Mouse (Mus musculus) cerebellum, postnatal 4 days (tissue): ENCODE results near the gene Reln.

Source experiments
- DNase-seq, 2 experiments: peaks; one replicate each; pipeline ENCODE4 v3.0.0; 2022; ENCODE audit warnings: low spot score in 2 of 2, mixed read lengths in 1 of 2

The Reln gene

GRCm38 (mm10) chr5:22344556-22344975 lies at the start of gene Reln:
TSS of gene Reln (minus strand) at chr5:22344702.
- DNase-seq = peak; percentile 46 to 81

GRCm38 (mm10) chr5:22388502-22388901 lies 44.0 kb upstream of the Reln start:
- no peak for DNase-seq

DNA sequence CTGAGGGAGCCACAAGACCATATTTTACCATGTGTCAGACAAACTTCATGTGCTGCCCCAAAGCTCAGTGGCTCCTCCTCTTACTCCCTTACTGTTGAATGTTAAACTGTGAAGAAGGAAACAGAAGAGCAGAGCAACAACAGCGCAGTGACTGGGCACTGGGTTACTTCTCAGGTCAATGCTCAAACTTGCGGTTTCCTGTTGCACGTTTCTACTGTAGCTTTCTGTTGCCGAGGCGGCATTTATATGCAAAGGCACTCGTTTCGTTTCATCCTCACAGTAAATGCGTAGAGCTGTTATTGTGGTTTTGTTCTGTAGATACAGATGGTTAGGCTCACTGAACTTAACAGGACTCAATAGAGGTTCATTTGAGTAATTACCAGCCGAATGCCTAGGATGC lies 16.0 kb upstream of the Reln start:
- DNase-seq = no peak

DNA sequence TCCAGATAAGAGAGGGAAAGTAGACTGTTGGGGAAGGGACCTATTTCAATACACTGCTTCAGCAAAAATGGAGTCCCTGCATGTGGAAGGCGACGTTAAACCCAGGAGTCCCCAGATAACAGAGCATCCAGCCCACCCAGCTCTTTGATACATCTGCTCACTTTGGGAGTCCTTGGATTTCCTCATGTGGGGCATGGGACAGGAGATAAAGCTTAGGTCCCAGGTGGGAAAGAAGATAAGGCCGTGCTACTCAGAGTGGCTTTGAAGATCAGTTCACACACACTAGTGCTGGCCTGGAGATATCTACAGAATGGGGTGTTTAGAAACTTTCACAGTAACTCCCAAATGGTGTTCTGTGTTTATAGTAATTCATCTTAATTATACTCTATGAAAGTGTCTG lies 3.9 kb upstream of the Reln start:
- DNase-seq = no peak

GRCm38 (mm10) chr5:22347732-22348131 lies 3.2 kb upstream of the Reln start:
- no peak for DNase-seq

GRCm38 (mm10) chr5:22345894-22346635 lies 1.6 kb upstream of the Reln start:
- DNase-seq = no peak

GRCm38 (mm10) chr5:22344976-22345651 lies 612 bp upstream of the Reln start:
- peak in 1 of 2 experiments; percentile 62 for DNase-seq

DNA sequence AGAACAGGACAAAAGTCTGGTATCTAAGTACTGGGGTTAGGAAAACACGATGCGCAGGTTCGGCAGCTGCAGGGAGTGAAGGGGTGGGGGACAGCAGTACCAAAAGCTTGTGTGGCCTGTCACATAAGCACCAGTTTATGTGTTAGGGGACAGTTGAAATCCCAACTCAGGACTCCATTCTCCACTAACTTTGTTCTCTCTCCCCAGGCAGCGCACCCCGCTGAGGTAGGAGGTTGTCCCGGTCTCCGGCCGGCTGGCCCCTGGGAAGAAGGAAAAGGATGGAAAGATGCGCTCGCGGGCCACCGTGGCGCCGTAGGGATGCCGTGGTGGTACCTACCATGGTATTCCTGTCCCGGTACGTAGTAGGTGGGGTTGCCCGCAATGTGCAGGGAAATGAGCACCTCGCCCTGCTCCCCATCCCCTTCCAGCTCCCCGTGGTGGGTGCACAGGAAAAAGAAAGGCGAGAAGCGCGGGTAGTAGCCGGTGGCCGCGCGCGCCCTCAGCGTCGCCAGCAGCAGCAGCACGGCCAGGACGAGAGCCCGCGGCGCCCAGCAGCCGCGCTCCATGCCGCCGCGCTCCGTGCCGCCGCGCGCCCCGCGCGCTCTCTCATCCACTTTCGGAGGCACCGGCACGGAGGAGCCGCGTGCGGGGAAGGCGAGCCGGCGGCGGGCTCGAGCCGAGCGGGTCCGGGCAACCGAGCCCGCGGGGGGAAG lies 503 bp downstream of the Reln start:
- peak in 1 of 2 experiments; percentile 27 for DNase-seq

DNA sequence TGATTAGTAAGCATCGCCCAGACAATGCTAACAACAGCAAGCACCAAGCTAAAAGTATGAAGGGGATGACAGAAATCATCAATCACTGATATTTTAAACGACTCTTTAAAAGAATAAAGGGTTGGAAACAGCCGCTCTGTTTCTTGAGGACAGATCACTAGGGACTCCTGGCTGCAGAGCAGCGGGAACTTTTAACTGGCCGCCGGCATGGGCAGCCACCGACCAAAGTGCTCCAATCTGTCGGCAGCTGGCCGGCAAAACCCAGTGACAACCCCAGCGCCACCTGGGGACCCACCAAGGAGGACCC lies 1.0 kb downstream of the Reln start:
- peak in 1 of 2 experiments; percentile 47 for DNase-seq

DNA sequence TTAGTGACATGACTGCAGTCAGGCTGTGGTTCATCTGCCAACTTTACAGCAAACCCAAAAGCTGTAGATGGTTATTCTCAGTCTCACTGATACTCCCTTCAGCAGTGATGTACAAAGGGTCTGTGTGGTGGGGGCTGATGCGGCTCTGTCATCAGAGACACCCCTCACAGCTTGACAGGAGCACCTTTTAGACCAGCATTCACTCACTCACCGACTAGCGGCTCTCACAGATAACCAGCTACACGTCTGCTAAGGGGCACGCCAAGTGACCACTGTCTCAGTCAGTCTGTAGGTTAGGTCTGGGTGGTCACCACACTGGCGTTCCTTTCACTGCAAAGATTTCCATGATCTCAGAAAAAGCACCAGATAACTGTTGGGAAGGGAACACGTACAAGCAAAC lies 2.0 kb downstream of the Reln start:
- no peak for DNase-seq

GRCm38 (mm10) chr5:22340991-22341390 lies 3.5 kb downstream of the Reln start:
- no peak for DNase-seq

GRCm38 (mm10) chr5:22335408-22335807 lies 9.1 kb downstream of the Reln start:
- DNase-seq = no peak

- DNase-seq = peak in 1 of 2 experiments; percentile 37
These were observed 13.7 kb downstream of the Reln start for GRCm38 (mm10) chr5:22330802-22331201.

GRCm38 (mm10) chr5:22328431-22329359 lies 15.8 kb downstream of the Reln start:
- no peak for DNase-seq

DNA sequence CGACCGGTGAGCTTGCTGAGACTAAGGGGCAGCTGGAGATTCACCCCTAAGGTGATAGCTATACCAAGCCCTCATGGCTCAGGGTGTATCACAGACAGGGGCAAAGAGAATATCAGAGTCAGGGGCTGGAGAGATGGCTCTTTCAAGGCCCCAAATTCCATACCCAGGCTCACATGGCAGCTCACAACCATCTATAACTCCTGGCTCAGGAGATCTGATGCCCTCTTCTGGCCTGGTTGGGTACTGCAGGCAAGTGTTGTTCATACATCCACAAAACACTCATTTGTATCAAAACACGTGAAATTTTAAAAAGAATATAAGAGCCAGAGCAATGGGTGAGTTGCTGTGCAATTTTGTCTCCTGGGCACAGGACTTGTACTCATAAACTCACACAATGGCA lies 17.3 kb downstream of the Reln start:
- DNase-seq = peak; percentile 32 to 59

GRCm38 (mm10) chr5:22323801-22324200 lies 20.7 kb downstream of the Reln start:
- DNase-seq = no peak

- DNase-seq = no peak
These were observed 26.7 kb downstream of the Reln start for GRCm38 (mm10) chr5:22317807-22318206.

- DNase-seq = no peak
These were observed 28.0 kb downstream of the Reln start for GRCm38 (mm10) chr5:22316471-22316870.

- DNase-seq = no peak
These were observed 28.5 kb downstream of the Reln start for GRCm38 (mm10) chr5:22315990-22316389.

DNA sequence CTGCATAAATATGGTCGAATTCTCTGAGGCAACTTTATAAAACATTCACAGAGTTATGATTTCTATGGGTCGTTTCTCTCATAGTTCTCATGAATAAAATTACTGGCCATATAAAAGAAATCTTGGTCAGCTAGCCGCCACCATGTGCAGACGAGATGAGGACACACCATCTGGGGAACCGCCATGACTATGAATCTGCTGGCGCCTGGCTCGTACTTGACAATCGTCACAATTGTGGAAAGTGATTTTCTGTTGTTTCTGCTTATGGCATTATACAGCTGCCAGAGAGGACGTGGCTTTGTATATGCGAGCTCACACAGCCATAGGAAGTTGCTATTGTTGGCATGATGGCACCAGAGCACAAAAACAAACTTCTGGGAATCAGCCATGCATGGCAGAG lies 31.5 kb downstream of the Reln start:
- no peak for DNase-seq

GRCm38 (mm10) chr5:22311046-22311445 lies 33.5 kb downstream of the Reln start:
- no peak for DNase-seq

DNA sequence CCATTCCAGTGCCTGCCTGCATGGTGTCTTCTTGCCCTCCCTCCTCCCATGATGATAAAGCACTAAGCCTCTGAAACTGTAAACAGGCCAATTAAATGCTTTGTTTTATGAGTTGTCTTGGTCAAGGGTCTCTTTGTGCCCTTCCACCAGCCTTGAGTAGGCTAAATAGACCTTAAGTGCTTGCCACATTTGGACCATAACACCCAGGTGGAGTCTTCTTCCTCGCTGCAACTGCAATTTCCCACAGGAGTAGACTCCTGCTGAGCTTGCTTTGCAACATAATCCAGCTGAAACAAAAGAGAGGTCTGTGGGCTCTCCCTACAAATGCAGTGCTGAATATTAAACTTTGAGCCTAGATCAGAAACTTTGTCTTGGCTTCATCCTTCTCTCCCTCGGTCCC lies 35.5 kb downstream of the Reln start:
- no peak for DNase-seq
